Mouse (Mus musculus) C2C12 (cell line): ENCODE data around the gene Ccnd3.

Source experiments
- CEBPB ChIP-seq: IDR thresholded peaks from one replicate; pipeline ENCODE4 v1.6.1; 2011; ENCODE audit warnings: low read depth, mild to moderate bottlenecking, control low read depth, moderate library complexity
- CTCF ChIP-seq: IDR thresholded peaks from one replicate; pipeline ENCODE4 v1.5.1; 2011; ENCODE audit not compliant: control insufficient read depth, insufficient read depth, insufficient read length
- FOSL1 ChIP-seq: IDR thresholded peaks from one replicate; pipeline ENCODE4 v1.8.0; 2011; ENCODE audit warnings: mild to moderate bottlenecking, low read length; ENCODE audit not compliant: poor library complexity, insufficient read depth, severe bottlenecking
- MAX ChIP-seq: IDR thresholded peaks from one replicate; pipeline ENCODE4 v1.6.1; 2011; ENCODE audit warnings: mild to moderate bottlenecking, control low read depth
- MYOD1 ChIP-seq: IDR thresholded peaks from one replicate; pipeline ENCODE4 v1.6.1; 2011; ENCODE audit warnings: low read depth; ENCODE audit not compliant: control insufficient read depth, insufficient read length
- USF1 ChIP-seq: IDR thresholded peaks from one replicate; pipeline ENCODE4 v1.6.1; 2011; ENCODE audit warnings: low read depth, mild to moderate bottlenecking, control low read depth, moderate library complexity

DNA sequence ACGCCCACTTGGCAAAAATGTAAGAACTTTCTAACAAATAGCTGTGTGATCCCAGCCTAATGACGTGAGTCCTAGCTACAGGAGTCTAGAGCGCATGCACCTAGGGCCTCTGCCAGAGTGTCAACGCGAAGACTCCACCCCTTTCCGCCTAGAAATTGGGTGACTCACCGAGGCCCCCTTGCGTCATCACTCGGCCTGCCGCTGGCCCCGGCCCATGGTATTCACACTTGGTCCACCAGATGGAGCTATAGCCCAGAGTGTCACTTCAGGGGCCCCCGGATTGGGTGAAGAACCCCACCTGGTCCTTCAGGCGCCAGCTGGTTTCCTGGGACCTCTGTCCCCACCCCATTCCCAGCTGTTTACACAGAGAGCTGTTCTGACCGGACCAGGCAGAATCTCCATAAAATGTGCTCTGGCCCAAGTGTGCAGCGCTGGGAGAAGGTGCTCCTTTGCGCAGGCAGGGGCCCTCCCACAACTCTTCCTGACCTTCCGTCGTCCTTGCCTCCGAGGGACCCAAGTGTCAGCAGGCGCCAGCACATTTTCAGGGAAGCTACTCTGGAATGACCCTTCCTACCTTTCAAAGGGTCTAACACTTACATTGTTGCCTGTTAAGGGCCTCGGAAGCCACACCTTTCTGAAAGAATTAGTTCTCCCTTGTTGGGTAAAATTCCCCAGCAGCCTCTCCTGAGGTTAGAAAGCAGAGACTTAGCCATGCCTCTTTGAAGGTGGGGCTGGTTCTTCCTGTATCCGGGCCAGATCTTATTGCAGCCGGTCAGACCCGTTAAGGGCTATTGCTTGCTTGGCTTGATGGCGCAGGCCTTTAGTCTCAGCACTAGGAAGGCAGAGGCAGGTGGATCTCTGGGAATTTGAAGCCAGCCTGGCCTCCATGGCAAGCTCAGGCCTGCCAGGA, 6.5 kb downstream of the Ccnd3 start:
- TF ChIP-seq MAX (peak; percentile 19), CTCF (peak; percentile 85), CEBPB (peak; percentile 90), USF1 (no peak), FOSL1 (peak; percentile 46), MYOD1 (peak; percentile 20)
